Mouse (Mus musculus): ENCODE results near the gene Pomt1.

Gene Pomt1

DNA sequence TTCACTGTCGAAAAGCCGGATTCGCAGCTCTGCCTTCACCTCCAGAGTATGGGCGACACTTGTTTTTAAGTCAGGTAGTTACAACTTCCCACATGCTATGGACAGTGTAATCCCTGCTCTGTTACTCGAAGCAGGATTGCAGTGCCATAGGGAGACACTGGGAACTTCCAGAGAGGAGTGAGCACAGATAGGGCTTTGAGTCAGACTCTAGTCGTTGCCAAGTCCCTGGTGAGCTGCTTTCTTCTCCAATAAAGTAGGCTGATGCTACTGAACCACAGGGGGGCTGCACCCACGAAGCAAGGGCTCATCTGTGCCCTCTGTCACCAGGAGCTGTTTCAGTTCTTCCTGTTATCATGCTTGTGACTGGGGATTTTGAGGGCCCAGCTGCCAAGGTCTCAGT, 14.8 kb upstream of the Pomt1 start:
- no peak for DNase-seq (ENCODE audit: low spot score)

DNA sequence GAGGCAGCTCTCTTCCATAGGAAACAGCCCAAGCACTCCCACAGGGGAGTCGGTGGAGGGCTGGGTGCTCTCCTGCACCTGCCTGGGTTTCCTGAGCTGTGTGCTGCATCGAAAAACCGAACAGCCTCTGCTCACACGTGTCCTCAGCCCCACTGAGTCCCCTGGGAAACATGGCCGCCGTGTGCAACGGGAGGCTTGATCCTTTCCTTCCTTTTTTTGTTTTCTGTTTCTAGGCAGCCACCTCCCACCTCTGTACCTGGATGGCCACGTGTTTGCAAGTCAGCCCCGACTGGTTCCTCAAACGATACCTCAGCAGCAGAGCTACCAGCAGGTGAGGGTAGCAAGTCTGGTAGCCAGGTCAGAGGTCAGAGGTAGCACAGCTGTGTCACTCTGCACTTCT, 14.3 kb upstream of the Pomt1 start:
- no peak for DNase-seq (ENCODE audit: low spot score)

DNA sequence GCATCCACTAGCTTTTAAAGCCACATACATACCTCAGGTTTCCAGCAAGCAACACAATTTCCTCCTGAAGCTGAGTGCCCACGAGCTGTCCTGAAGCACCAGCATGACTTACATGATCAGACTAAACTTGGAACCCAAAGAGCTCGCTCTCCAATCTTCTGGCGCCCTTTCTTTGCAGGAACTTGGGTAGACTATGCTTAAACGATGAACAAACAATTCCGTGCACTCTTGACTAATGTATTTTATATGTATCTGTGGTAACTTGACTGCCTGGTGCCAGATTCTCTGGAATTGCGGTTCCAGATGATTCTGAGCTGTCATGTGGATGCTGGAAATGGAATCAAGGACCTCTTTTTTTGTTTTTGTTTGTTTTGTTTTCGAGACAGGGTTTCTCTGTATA, 957 bp upstream of the Pomt1 start:
- DNase-seq (ENCODE audit: low spot score): no peak

DNA sequence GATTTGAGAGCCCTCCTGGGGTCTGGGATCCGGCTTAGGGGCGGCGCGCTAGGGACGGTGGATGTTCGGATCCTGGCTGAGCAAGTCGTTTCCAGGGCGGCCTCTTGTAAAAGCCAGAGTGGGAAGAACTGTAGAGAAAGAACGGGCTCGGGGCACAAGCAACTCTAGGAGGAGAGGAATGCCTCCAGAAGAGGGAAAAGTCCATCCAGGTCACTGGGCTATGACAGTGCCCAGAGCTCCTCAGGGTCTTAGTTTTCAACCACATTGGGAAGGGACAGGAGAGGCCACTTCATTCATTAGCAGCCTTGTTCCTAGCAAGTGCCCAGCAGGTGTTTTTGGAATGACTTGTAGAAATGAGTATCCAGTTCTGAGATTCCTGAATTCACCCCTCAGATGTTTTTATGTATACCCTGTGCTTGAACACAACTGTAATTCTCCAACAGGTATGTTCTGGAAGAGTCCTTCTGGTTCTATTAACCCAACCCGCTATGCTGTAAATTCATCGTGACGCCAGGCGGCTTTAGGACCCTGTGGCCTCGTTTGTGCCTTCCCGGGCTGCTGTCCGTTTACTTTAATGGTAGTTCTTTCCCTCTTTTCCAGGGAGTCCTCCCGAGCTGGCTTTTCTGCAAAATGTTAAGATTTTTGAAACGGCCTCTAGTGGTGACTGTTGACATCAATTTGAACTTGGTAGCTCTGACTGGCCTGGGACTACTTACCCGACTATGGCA, 534 bp downstream of the Pomt1 start:
- DNase-seq (ENCODE audit: low spot score): peak; percentile 33

DNA sequence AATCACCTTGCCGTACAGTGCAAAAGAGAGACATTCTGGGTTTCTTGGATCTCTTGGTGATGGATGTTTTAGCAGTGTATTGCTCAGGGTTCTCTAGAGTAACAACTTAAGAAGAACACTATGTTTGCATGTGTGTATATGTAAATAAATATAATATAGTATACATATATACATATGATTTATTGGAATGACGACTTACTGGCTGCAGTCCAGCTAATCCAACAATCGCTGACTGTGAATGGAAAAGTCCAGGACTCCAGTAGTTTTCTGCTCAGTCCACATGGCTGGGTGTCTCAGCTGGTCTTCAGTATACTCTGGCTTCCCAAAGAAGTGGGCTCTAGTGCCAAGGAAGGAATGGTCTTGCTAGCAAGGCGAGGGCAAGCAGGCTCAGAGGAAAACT, 1.2 kb downstream of the Pomt1 start:
- no peak for DNase-seq (ENCODE audit: low spot score)

DNA sequence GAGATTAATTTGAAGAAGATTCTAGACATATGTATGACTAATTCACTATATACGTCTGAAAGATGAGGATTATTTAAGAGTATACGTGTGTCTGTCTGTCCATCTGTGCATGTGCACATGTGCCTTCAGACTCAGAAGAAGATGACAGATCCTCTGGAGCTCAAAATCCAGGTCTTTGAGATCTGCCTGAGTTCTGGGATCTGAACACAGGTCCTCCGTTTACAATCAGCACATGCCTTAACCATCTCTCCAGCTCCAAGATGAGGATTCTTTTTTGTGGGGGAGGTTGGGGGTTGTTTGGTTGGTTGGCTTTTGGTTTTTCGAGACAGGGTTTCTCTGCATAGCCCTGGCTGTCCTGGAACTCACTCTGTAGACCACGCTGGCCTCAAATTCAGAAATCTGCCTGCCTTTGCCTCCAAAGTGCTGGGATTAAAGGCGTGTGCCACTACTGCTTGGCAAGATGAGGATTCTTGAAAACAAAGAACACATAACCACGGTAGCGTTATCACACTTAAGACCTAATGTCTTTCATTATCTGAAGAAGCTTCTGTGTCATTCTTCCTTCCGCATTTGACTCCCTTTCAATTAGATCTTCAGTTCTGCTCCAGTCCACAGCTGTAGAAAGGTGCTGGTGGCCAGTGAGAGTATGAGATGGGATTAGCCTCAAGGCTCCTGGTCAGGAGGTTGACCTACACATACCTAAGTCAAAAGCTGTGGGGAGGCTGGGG, 2.5 kb downstream of the Pomt1 start:
- no peak for DNase-seq (ENCODE audit: low spot score)

DNA sequence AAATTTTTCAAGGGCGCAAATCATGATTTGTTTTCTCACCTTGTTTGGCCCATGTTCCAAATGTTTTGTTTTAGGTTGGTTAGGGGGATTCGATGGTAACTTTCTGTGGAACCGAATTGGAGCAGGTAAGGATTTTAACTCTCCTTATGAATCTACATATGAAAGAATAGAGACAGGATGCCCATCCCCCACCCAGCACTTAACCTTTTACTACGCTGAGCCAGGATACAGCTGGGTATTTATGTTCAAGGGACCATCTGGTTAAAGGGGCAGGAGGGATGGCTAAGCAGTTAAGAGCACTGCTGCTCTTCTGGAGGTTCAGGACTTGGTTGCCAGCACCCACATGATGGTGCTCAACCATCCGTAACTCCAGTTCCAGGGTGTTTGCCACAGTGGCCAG, 4.2 kb downstream of the Pomt1 start:
- DNase-seq (ENCODE audit: low spot score): no peak

DNA sequence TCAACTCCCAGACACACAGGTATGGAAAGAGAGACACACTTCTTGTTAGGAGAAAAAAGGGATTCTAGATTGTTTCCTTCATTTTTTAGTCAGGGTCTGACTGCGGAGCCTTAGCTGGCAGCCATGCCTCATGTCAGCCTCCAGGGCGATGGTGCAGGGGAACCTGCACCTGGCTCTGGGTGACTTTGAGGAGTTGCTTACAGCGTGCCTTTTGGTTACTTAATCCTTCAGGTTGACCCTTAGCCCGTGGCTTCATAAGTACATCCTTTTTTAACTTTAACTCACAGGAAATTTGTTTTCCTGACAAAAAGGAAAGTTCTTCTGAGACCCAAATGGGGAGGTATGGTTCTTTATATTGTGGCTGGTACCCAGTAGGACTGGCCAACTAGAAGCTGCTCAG, 6.6 kb downstream of the Pomt1 start:
- DNase-seq (ENCODE audit: low spot score): no peak

DNA sequence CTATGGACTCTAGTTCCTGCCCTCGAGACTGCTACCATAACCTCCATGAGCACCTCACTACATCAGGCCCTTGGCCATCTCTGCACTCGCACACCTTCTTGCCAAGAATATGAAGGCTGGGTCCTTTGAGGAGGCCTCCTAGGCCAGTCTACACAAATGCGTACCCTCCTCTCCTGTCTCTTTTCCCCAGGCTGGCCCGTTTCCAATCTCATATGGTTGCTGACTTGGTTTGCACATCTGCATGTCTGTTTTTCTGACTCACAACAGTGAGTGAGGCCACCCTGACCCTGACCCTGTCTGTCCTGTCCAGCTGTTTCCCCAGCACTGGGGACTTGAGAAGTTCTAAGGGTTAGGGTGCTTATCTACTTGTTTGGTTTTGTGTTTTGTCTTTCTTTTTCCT, 10.4 kb downstream of the Pomt1 start:
- no peak for DNase-seq (ENCODE audit: low spot score)

DNA sequence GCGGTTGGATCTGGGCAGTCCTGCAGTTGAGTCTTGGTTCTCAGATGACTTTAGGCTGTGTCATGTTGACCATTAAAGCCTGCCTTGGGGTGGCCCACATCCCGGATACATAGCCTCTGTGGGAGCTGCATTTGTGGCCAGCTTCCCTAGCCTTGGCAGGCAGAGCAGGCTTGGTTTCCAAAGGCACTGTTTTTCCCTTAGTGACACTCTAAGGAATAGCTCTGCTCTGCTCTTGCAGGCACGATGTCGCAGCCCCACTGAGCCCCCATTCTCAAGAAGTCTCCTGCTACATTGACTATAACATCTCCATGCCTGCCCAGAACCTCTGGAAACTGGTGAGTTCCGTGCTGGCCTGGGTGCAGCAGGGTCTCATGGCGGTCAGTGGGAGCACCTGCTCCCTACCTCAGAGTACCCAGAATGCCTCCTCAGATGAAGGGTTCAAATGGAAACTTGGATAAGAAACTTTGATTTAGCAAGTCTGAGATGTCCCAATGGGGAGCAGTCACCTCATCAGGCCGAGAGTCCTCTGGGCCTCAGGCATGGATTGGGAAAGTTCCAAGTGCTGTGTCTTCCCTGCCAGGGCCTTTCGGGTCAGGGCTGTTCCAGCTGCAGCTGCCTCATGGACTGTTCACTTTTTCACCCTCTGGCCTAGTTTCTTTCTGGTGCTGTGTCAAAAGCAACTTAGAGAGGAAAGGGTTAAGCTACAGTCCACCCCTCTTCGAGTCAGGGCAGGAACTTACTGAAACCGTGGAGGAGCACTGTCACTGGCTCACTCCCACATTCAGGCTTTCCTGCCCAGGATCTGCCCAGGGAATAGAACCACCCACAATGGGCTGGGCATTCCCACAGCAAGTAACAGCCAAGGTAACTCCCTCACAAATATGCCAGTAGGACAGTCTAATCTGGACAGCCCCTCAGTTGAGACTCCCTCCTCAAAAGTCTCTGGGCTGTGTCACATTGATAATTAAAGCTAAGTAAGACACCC, 12.3 kb downstream of the Pomt1 start:
- DNase-seq (ENCODE audit: low spot score): no peak

DNA sequence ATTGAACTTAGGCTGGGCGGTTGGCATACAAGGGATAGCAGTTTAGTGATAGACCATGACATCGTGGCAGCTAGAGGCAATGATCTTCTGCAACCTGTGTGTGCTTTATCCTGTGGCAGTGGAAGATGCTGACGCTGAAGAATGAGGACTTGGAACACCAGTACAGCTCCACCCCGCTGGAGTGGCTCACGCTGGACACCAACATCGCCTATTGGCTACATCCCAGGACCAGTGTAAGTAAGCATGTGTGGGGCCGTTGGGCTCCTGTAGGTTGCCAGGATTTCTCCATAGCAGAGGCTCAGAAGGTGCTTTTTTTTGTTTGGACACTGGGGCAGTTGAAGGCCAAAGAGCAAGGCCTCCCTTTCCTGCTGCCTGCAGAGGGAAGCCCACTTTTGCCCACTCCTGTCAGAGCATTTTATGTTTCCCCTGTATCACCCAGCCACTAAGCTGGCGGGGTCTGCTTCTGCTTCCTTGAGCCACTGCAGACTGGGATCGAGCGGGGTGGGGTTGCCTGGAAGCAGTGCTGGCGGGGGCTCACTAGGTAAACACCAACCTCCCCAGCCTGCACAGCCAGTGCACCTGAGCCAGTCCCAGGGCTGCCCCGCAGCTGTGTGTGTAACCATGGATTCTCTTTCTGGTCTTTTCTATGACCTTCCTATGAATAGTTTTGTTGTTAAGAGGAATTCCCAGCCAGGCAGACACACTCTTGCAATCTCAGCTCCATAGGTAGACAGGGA, 15.6 kb downstream of the Pomt1 start:
- DNase-seq (ENCODE audit: low spot score): no peak

DNA sequence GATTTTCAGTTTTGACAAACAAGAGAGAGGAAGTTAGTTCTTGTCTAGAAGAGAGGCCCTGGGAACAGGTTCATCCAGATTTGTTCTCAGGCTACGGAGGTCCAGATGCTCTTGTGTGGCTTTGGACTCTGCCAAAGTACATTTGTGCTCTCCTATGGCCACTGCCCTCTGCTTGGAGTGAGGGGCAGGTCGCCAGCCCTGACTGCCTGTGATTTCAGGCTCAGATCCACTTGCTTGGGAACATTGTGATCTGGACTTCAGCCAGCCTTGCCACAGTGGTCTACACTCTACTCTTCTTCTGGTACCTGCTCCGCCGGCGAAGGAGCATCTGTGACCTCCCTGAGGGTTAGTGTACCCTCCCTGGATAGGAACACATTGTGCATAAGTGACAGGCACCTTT, 16.3 kb downstream of the Pomt1 start:
- no peak for DNase-seq (ENCODE audit: low spot score)

DNA sequence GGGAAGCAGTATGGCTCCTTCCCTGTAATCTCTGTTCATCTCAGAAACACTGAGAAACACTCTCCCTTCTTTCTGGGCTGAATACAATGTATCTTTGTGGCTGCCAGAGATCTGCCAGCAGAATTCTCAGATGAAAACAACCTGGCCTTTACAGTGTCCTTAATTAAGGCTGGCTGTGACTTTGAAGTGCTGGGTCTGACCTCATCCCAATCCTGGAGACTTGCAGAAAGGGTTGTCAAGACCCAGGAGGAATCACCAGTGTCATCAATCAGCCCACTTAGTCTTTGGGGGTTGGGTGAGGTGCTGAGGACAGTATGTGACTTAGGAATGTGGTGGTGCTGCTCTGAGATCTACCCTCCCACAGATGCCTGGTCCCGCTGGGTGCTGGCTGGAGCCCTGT, 17.0 kb downstream of the Pomt1 start:
- DNase-seq (ENCODE audit: low spot score): no peak

DNA sequence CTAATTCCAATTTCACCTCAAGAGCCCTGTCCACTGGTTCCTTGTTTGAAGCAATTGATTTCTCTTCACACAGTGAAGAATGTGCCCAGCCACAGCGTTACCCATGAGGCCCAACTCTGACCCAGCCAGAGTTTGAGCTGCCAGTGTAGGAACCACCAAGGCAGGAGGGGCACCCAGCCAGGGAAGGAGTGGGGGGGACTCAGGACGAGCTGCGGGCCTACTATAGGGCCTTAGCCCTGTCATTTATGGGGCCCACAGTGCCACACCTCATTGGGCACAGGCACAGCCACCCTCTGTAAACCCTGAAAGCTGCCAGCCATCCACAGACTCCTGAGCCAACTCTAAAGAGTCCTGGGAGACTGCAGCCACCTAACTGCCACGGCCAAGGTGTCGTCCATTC, 18.2 kb downstream of the Pomt1 start:
- DNase-seq (ENCODE audit: low spot score): no peak

DNA sequence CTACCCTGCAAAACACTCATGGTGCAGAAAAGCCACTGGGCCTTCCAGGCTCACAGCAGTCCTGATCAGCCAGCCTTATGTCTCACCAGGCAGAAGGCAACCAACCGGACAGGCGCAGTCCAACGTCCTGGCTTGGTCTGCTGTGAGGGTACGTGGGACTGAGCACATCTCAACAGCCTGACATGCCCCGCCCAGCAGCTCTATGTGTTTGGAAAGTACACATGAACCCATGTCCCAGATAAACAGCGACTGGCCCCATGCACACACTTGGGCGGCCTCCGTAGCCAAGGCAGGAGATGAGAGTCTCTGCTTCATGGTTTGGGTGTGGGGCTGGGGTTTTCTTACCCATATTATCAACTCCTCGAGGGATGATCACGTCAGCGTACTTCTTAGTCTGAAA, 19.9 kb downstream of the Pomt1 start:
- DNase-seq (ENCODE audit: low spot score): no peak

DNA sequence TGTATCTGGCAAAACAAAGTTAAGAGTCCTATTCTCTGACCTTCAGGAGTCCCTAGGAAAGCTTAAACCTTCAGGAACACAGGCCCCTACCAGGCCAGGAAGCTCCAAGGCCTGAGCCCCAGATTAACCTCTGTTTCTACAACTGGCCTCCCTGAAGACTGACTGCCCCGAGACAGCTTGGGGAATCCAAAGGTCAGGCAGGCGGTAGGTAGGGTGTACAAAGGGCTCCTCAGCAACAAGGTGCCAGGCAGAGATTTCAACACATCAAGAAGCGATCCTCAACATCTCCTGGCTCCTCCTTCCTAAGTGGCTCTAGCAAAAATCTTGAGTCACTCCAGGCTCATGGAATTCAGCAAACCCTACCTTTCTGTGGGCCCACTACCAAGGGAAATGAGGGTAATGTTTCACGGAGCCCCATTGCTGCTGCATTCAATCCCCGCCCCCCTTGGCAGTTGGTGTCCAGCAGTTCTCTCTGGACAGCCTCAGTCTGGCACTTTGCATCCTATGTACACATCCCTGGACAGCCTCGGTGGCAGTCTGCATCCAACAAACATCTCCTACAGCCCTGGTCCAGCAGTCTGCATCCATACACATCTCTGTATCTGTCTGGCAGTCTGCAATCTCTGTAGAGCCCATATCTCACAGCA, 22.6 kb downstream of the Pomt1 start:
- no peak for DNase-seq (ENCODE audit: low spot score)

DNA sequence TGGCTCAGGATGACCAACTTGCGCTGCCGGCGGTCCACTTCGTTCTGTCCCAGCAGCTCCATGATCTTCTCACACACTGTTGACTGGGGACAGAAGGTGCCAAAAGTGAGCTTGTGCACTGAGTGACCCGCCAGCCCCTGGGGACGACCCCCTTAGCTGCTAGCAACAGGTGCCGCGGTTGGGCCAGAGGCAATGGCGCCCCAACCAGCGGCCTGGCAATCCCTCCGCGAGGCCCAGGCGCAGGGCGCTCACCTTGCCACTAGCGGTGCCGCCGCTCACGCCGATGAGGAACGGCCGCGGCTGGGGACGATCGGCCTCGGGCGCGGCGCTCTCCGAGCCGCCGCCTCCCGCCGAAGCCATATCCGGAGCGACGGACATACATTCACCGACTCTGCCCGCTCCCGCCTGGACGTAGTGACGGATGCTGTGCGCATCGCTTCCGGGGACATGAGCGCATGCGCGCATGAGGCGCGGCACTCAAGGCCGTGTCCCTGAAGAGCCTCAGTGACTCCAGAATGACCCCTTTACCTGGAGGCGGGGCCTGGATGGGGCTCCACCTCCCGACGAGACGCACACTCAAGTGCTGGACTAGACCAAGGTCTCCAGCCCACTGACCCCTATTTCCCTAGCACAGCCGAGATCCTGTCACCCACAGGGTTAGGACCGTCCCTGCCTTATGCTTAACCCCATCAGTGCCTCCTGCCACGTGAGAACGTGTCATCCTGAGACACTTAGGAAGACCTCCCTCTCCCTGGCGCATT, 23.4 kb downstream of the Pomt1 start, which contains the start of gene Uck1:
Uck1 (minus strand) TSS at position 503 of the 761 bp plus-strand sequence.
- DNase-seq (ENCODE audit: low spot score): peak; percentile 77

DNA sequence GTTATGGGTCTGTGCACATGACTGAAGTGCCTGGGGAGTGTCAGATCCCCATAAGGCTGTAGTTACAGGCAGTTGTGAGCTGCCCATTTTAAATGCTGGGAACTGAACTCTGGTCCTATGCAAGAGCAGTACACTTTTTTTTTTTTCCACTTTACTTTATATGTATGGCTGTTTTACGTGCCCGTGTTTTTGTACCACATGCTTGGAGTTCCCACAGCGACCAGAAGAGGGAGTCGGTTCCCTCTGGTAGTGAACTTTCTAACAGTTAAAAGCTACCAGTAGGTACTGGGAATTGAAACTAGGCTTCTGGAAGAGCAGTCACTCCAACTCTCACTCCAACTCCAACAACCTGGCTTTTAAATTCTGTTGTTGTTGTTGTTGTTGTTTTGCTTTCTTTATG, 24.2 kb downstream of the Pomt1 start:
- DNase-seq (ENCODE audit: low spot score): no peak

DNA sequence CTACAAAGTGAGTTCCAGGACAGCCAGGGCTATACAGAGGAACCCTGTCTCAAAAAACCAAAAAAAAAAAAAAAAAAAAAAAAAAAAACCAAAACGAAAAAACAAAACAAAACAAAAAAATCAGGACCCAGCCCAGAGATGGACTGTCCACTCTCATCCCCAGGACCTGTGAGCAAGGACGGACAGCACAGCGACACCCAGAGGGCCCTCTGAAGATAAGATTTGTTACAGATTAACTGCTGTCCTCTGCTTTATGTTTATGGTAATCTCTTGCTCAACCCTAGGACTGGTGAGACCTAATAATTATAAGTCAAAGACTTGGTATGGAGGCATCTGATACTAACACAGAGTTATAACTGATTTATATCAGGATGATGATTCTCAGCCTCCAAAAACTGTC, 39.4 kb downstream of the Pomt1 start:
- DNase-seq (ENCODE audit: low spot score): no peak

DNA sequence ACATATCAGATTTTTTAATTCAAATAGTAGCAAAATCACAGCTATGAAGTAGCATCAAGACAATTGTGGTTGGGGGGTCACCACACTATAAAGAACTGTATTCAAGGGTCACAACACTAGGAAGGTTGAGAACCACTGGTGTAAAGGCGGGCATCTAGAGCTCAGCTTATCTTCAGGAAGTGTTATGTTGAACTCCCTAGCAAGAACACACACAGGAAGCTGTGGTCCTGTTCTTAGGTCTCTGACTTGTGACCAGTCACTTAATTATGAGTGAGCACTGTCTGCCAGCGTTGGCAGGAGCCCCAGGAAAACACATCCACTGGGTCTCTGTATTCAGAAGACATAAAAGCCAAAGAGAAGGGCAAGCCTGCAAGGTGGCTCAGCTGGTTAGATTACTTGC, 45.9 kb downstream of the Pomt1 start:
- no peak for DNase-seq (ENCODE audit: low spot score)

DNA sequence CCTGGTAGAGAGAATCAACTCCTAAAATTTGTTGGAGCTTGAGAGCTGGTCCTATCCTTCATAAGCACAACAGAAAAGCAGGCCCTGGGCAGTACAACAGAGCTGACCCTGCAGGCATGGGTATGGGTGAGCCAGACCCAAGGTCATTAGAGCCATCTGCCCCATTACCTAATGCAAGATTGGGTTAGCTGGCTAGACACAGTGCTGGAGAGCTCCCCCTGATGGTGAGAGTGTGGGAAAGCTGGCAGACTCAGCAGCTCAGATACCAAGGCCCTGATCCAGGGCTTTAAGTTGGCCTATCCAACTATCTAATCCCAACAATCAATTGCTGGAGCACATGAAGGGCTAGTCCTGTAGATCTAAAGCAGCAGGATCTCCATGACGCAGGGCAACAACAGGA, 46.3 kb downstream of the Pomt1 start:
- DNase-seq (ENCODE audit: low spot score): peak; percentile 38
